Mouse (Mus musculus): ENCODE measurements around the gene Arl2. TPM values are rescaled to one million over a fixed set of nuclear protein-coding genes. Genes with fewer than 3 reads are reported as not detected.

The Arl2 gene
- total RNA-seq, 2 experiments from 2014 or later = 83.2 to 84.8 TPM

DNA sequence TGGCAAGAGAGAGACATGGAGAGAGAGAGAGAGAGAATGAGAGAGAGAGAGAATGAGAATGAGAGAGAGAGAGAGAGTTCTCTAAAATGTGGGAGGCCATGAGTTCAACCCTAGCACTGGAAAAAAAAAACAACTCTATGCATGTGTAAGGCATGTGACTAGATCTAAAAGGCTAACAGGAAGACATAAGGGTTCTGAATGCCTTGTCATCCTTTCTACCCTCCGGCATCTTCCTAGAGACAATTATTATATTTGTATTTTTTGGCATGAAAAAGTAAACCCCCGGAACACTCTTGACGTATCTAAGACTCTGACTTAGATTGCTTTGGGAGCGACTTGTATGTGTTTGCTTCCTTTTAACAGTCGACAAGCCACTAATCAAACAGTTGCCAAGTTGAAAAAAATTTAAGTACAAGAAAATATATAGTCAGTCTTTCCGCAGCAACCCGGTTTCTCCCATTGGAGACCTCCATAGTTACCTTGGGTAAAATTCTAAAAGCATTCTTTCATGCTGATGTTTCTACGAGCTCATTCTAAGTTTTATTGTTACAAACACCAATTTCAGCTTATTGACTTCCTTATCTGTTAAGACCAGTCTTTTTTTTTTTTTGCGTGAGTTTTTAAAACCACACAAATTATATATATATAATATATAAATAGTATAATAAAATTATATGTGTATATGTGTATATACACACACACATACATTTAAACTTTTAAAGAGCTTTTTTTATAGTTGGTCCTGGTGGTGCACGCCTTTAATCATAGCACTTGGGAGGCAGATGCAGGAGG, 14.4 kb downstream of the Arl2 start:
- no peak for DNase-seq (ENCODE audit: low spot score in 2 of 2)

DNA sequence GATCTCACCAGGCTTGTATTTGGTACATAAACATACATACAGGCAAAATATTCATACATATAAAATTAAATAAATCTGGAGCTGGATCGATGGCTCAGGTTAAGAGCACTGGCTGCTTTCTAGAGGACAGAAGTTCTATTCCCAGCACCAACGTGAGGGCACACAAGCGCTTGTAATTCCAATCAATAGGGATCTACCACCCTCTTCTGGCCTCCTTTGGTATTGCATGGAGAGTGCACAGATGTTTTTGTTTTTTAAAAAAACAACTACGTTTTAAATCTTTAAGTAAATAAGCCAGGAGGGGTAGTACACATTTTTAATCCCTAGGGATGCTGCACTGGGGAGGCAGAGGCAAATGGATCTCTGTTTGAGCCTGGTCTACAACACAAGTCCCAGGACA, 15.1 kb downstream of the Arl2 start:
- peak in 1 of 2 experiments; percentile 52 for DNase-seq (ENCODE audit: low spot score in 2 of 2)

DNA sequence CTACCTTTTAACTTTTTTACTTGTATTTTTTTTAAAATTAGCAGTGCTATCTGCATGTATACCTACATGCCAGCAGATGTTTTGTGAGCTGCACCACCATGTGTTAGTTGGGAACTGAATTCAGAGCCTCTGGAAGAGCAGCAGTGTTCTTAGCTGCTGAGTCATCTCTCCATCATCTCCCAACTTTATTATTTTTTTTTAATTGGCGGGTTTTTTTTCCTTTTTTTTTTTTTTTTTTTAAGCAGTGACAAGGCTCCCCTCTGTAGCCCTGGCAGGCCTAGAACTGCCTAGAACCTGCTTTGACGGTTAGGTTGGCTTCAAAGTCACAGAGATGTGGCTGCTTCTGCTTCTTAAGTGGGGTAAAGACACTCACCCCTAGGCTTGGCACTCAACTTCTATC, 16.4 kb downstream of the Arl2 start:
- DNase-seq (ENCODE audit: low spot score in 2 of 2) = no peak

DNA sequence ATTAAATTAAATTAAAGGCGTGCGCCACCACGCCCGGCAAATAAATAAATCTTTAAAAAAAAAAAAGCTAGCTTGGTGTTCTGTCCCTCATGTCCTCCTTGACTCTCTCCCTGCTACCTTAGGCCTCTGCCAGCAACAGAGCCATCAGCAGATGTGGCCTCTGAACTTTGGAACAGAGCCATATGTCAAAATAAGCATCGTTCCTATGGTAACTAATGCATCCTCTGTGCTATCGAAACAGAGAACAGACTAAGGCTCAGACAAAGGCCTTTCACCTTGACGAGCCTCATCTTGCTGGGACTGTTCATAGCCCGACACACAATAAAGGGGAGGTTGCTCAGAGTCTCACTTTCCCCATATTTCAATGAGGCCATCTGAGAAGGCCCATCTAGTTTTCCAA, 18.0 kb downstream of the Arl2 start:
- DNase-seq (ENCODE audit: low spot score in 2 of 2) = no peak

DNA sequence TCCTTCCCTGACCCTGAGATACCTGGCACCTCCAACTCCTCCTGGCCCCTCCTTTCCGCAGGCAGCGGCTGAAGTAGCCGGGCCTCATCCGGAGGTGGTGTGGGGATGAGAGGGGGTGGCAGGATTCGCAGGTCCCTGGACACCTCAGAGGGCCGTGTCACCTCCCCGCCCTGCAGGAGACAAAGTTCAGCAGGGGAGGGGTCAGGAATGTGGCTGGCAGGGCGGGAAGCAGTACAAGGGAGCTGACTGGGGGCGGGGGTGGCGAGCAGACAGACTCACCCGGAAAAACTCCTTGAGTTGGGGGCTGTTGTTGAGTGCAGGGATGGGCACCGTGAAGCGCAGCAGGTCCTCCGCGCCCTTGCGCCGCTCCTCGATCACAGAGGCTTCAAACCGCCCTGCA, 19.6 kb downstream of the Arl2 start:
- DNase-seq (ENCODE audit: low spot score in 2 of 2) = no peak

DNA sequence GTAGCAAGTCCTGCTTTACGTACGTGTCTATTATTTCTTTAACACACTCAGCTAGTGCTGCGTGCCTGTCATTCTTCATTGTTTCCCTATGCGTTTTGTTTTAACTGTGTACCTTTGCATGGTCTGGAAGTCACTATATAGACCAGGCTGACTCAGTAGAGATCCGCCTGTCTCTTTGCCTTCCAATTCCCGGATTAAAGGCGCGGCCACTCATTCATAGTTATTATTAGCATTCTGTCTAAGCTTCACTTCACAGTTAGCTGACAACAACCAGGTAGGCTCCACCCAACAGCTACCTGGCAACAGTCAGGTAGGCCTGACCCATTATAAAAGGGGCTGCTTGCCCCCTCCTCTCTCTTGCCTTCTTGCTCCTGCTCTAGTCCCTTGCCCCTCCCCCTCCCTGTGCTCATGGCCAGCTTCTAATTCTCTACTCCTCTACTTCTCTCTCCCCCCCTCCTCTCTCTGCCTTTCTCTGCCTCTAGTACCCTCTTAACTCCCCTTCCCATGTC, 22.6 kb downstream of the Arl2 start:
- no peak for DNase-seq (ENCODE audit: low spot score in 2 of 2)

DNA sequence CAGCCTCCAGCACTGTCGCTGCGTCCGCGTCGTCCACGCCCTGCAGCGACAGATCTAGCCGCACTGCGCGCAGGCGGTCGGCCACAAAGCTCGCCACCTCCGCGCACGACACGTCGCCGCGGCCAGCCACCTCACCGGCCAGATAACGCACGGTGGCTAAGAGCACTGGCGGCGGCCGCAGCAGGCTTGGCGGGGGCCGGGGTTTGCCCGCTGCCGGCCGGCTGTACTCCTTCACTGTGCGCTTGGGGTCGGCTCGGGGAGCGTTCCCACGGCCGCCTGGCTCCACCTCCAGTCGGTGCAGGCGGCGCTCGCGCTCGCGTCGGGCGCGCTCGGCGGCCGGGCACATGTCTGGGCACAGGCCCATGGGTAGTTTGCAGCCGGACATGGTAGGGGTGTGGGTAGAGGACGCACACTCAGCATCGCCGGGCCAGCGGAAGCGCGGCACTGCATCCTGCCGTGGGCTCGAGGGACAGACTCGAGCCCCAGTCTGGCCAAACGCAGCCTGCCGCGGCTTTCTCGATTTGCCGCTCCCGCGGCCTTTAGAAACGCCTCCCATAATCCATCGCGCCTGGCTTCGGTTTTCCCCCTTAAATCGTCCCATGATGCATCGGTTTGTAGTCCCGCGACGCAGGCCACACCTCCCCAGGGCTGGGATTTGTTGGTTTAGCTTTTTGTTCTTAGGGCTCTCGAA, 23.2 kb downstream of the Arl2 start, which contains the start of gene Sac3d1:
TSS of gene Sac3d1 (minus strand) at position 665 of the 691 bp plus-strand sequence.
- peak; percentile 88 to 94 for DNase-seq (ENCODE audit: low spot score in 2 of 2)

DNA sequence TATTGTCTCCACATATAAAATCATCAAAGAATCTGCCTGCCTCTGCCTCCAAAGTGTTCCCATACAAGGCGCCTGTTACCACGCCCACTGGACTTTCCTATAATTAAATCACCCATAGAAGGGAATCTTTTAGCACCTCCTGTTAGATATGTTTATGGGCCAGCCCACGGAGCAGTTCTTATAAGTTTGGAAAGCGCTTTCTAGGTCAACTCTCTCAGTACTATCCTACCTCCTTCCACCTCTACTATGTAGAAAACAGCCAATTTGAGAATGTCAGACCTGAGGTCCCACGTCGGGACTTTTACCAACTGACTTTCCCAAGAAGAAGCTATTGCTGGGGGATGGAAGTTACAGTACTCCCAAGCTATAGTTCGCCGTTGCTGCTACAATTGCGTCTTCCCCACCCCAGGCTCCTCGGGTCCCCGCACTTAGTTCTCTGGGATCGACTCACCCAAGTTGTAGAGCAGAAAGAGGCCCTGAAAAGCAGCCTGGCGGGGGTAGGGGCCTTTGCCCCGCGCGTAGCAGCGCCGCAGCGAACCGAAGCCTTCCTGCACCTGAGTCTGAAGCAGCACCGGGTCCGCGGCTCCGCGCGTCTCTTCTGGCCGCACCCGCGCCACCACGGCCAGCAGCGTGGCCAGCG, 23.9 kb downstream of the Arl2 start:
- no peak for DNase-seq (ENCODE audit: low spot score in 2 of 2)

DNA sequence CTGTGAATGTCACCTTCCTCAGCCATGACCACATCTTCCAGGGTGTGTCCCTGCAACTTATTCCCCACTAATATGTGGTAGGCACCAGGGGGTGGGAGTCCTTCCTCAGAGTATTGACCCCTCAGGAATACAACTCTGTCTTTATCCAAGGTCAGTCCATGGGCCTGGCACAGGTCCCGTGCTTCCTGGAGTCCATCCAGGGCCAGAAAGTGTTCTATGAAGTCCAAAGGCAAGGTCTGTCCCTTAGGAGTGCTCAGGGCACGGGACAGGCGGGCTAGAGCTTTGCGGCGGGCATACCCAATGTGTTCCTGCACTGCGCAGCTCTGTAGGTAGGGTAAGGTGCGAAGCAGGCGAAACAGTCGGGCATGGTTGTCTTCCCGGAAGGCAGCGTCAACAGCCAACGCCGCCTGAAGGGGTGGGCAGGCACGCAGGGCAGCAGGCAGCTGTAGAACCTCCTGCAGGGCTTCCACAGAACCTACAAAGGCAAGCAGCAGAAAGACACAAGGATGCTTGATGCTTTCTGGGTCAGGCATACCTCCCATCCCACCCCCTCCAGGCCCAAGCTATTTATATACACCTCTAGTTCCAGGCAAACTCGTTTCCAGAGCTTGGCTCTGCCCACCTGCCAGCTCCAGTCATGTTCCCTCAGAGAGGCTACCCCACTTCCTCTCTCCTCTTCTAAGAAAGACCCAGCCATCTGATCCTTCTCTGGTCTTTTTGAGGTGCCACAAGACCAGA, 25.1 kb downstream of the Arl2 start:
- DNase-seq (ENCODE audit: low spot score in 2 of 2) = no peak

DNA sequence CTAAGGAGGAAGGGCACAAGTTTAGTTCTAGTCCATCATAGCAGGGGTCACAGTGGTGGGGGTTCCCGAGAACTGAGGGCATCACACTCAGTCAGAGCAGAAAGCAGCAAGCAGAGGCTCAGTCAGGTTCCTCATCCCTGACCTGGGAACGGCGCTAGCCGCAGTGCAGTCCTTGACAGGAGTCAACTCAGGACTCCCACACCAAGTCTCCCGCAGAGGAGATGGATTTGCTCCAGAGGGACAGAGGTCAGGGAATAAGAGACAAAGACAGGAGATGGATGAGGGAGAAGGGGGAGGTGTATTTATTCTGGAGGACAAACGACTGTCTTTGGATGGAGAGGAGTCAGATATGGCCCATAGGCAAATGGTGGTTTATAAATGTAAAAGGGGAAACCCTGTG, 28.2 kb downstream of the Arl2 start:
- DNase-seq (ENCODE audit: low spot score in 2 of 2) = no peak

DNA sequence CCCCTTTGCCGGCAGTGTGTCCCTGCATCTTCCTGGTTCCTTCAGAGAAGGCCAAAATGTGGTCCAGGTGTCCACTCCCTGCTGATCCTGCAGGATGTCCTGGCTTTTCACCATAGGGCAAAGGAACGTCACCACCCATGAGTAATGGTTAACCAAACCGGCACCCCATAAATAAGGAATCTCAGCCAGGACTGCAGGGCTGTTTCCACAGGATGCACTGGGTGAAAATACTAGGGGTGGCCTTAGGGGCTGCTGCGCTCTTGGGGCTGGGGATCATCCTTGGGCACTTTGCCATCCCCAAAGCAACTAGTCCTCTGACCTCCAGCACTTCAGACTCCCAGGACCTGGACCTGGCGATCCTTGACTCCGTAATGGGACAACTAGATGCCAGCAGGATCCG, 35.8 kb downstream of the Arl2 start, which contains the start of gene Naaladl1:
TSS of gene Naaladl1 (plus strand) at position 197 of the 400 bp plus-strand sequence.
- DNase-seq (ENCODE audit: low spot score in 2 of 2) = no peak

DNA sequence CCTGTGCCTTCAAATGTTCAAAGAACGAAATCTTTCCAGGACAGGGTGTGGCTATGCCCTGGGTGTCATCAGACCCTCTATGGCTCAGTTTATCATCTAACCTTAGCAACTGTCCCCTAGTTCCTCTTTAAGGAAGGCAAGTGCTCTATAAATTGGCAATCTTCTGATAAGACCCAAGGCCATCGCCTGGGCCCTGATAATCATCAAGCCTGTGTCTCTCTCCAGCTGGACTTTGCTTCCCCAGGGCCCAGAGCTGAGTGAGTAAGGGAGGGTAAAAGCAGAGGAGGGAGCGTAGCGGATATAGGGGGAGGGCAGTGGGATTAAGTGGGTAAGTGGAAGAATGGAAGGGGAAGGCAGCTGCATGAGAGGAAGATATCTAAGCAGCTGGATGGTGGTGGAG, 36.9 kb downstream of the Arl2 start:
- DNase-seq (ENCODE audit: low spot score in 2 of 2) = no peak

DNA sequence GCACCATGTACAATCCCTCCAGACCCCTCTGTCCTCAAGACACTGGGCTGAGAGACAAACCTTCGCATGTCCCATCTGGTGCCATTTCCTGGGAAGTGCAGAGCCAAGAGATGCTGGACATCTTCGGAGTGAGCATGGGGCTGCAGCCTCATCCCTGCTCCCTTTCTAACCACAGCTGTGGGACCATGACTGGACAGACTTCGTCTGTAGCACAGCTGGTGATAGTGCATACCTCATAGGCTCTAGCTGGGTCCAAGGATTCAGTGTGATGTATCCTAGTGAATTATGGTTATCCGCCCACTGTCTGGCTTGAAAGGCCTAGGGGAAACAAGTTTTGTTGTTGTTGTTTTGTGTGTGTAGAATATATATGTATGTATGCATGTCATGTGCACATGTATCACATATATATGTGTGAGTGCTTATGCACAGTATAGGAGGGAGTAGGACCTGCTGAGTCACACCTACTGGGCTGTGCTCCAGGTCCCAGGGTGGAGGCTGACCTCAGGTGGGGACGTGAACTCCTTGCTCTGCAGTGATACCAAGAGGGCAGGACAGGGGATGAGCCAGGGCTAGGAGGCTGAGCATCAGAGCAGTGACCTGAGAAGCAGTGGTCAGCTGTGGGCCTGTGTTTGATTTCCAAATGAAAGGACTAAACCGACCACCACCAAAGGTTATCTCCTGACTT, 39.0 kb downstream of the Arl2 start:
- no peak for DNase-seq (ENCODE audit: low spot score in 2 of 2)

DNA sequence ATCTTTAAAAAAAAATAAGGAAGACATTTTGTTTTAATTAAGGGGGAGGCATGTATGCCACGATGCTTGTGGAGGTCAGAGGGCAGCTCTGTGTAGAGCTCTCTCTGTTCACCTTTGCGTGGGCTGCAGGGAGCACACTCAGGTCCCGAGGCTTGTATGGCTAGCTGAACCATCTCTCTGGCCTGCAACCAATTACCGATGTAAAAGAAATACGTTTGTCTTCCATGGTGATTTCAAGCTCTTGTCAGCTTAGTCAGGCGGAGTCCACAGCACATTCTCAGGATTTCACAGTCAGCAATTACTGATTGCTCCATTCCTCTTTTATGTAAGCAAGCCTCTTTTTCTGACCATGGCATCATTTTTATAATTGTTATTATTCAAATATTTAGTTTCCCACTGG, 40.2 kb downstream of the Arl2 start:
- no peak for DNase-seq (ENCODE audit: low spot score in 2 of 2)

DNA sequence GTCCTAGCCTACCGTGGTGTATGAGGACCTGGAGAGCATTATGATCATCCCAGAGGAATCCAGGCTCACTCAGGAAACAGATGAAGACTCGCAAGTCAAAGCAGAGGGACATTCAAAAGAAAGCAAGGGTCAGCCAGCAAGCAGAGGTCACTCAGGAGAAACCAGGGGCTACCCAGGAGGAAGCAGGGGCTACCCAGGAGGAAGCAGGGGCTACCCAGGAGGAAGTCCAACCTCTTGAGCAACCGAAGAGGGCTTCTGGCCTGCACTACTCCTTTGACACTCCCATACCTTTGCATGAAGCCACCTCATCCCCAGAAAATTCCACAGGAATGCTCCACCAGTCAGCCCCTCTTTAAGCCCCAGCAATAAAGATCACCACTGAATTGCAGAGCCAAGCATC, 43.5 kb downstream of the Arl2 start:
- no peak for DNase-seq (ENCODE audit: low spot score in 2 of 2)

DNA sequence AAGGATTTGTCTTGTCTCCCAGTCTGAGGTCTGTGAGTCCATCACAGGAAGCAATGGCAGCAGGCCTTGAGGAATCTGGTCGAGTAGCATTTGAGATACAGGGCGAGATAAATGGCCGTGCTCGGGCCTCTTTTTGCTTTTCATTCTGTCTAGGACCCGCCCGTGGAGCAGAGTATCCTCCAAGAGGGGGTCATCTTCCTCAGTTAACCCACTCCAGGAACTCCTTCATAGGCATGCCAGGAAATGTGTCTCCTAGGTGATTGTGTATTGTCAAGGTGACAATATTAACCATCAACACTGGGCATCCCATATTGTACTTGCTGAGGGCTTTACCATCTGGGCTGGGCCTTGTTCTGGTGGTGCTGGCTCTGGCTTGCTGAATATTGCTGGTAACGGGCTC, 47.2 kb downstream of the Arl2 start, which contains the start of gene AC131692.1:
TSS of gene AC131692.1 (plus strand) at position 301 of the 400 bp plus-strand sequence.
- DNase-seq (ENCODE audit: low spot score in 2 of 2) = no peak

DNA sequence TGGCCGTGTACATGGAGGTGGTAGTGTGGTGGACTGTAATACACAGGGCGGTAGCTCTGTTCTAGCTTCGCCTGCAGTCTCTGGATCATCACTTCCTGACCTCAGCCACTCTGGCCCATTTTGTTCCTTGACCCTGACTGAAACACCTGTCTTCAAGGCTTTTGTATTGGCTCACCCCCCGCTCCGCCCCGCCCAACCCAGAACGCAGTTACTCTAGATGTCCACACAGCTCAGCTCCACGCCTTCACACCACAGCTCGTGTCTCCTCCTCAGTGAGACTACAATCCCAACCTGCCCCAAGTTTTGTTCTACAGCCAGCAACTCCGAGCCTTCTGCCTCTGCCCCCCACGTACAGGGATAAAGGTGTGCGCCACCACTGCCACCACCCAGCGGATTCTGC, 52.5 kb downstream of the Arl2 start:
- no peak for DNase-seq (ENCODE audit: low spot score in 2 of 2)

DNA sequence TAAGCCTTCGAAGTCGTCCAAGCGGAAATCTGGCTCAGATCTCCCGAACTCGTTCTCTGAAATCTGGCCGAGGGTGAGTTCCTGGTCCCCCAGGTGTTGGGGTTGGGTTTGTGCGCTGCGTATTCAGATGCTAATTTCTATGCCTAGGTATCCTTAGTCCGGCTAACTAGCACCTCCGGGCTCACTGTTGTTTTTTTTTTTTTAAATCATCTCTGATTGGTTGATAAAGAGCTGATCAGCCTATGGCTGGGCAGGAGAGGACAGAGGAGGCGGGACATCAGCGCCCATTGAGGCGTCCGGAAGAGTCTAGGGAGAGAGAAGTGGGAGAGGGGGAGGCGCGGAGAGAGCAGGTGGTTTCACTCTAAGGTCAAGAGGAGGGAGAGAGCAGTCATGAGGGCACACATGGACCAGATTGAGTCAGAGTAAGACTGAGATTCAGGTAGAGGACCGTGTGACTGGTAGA, 55.9 kb downstream of the Arl2 start:
- no peak for DNase-seq (ENCODE audit: low spot score in 2 of 2)

DNA sequence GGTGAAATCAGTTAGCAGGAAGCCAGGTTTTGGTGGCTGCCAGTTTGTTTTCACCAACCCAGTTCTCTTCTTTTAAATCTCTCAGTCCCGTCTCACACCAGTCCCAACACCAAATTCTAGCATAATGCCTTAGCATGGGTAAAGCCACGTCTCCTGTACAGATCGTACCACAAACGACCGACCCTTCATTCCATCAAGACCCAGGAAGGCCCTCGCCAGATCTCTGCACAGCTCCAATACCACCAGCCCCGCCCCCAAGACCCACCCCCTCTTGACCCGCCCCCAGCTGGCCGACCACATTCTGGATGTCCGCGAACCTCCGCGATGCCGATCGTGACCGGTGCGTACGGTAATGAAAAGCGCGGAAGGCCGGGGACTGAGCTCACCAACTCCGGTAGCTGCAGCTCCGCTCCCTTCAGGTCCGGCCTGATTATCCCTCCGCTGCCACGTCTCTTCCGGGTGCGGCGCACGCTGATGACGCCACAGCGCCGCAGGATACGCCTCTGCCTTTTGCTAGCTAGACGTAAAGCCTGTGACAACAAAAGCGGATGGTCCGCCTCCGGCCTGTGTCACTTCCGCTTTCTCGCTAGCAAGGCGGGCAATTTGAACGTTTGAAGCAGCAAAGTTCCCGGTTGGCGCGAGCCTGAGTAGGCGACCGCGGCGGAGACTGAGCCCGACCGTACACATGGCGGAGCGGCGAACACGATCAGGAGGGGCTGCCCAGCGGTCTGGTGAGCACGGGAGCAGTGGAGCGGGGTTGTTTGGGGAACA, 56.7 kb downstream of the Arl2 start, which contains the start of the genes Zfpl1 and Cdca5:
TSS of gene Zfpl1 (minus strand) at position 479 of the 771 bp plus-strand sequence.
TSS of gene Cdca5 (plus strand) at position 506 of the 771 bp plus-strand sequence.
- DNase-seq (ENCODE audit: low spot score in 2 of 2) = peak; percentile 95 to 97

All from layer of hippocampus, adult 18-20 months (tissue).